Mouse (Mus musculus) heart, postnatal 4 days (tissue): ENCODE results near the gene Tfip11. TPM values are rescaled to one million over a fixed set of nuclear protein-coding genes. Genes with fewer than 3 reads are reported as not detected.

Experiments
- DNase-seq: peaks from one replicate; pipeline ENCODE4 v3.0.0; 2021
- total RNA-seq, 2 experiments: library from RNA; stranded (reverse); gene quantifications; 2 replicates each; pipeline ENCODE4 v1.2.3; 2021

Gene Tfip11
- 10 to 100 TPM; 20.3 to 20.5 TPM for total RNA-seq

GRCm38 (mm10) chr5:112325546-112326445, at the start of gene Tfip11:
Tfip11 (plus strand) TSS chr5:112326358.
- peak; percentile 98 for DNase-seq

- DNase-seq = no peak
These were observed 49.2 kb upstream of the Tfip11 start for GRCm38 (mm10) chr5:112276907-112277348.

GRCm38 (mm10) chr5:112277906-112278470, 48.2 kb upstream of the Tfip11 start:
- no peak for DNase-seq

GRCm38 (mm10) chr5:112279181-112280021, 46.8 kb upstream of the Tfip11 start:
- DNase-seq = no peak

GRCm38 (mm10) chr5:112280151-112280550, 46.0 kb upstream of the Tfip11 start:
- DNase-seq = no peak

GRCm38 (mm10) chr5:112280863-112281660, 45.1 kb upstream of the Tfip11 start:
- no peak for DNase-seq

- no peak for DNase-seq
These were observed 44.5 kb upstream of the Tfip11 start for GRCm38 (mm10) chr5:112281676-112282075.

GRCm38 (mm10) chr5:112282123-112282779, 43.9 kb upstream of the Tfip11 start:
- peak; percentile 45 for DNase-seq

GRCm38 (mm10) chr5:112282780-112283482, 43.2 kb upstream of the Tfip11 start:
- no peak for DNase-seq

- DNase-seq = peak; percentile 51
These were observed 42.5 kb upstream of the Tfip11 start for GRCm38 (mm10) chr5:112283543-112284202.

GRCm38 (mm10) chr5:112284203-112284582, 42.0 kb upstream of the Tfip11 start:
- no peak for DNase-seq

- DNase-seq = no peak
These were observed 40.5 kb upstream of the Tfip11 start for GRCm38 (mm10) chr5:112285548-112286085.

- no peak for DNase-seq
These were observed 39.6 kb upstream of the Tfip11 start for GRCm38 (mm10) chr5:112286608-112286983.

- DNase-seq = no peak
These were observed 39.0 kb upstream of the Tfip11 start for GRCm38 (mm10) chr5:112286984-112287641.

GRCm38 (mm10) chr5:112287652-112288051, 38.5 kb upstream of the Tfip11 start:
- no peak for DNase-seq

GRCm38 (mm10) chr5:112288193-112289141, 37.7 kb upstream of the Tfip11 start:
- DNase-seq = no peak

GRCm38 (mm10) chr5:112289236-112289635, 36.9 kb upstream of the Tfip11 start:
- DNase-seq = peak; percentile 75
